In the genomic region with DNA sequence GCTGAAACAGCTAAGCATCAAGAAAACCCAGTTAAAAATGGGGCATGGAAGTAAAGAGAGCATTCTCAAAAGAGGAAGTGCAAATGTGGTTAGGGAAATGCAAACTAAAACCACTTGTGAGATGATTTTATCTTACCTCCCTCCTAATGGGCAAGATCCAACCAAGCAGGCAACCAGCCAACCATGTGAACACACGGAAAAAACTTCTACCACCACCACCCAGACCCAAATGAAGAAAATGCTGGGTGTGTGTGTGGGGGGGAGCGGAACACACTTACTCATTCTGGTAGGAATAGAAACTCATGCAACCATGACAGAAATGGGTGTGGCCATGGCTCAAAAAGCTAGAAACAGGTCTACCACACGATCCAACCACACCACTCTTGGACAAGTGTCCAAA, we compare ENCODE assay signal across 36 mouse cellular contexts. TPM values are rescaled to one million over a fixed set of nuclear protein-coding genes. Genes with fewer than 3 reads are reported as not detected.
DNase-seq lines count a peak whose midpoint lies in the region; ATAC-seq and TF ChIP-seq lines count a peak whose summit lies in the region.
"Had no signal": no experiment of that assay in that cellular context is flagged by ENCODE, and none has a peak within 500 bp of the region (broad histone marks: within the 10 kb centered on the region; RNA-seq: fewer than 3 reads in every experiment).

No protein-coding gene starts in this region.

- no peak overlapping the region for H3K4me3 ChIP-seq in MEL (ENCODE audit: control insufficient read depth in 1 of 2, insufficient read depth in 1 of 2, low read depth in 2 of 2, low read length in 2 of 2)
- H3K4me3 ChIP-seq: embryonic facial prominence, embryonic 10.5 days; embryonic facial prominence, embryonic 15.5 days; forebrain, embryonic 12.5 days; heart, adult 2 months; heart, embryonic 13.5 days; hindbrain, embryonic 10.5 days; hindbrain, embryonic 15.5 days; kidney, embryonic 15.5 days; midbrain, embryonic 13.5 days; neural tube, embryonic 13.5 days; stomach, embryonic 15.5 days had no signal

- H3K9ac ChIP-seq in MEL (ENCODE audit: control insufficient read depth, low read depth, low read length, poor library complexity, severe bottlenecking): no peak overlapping the region
- H3K9ac ChIP-seq: embryonic facial prominence, embryonic 15.5 days; forebrain, embryonic 12.5 days; heart, embryonic 13.5 days; hindbrain, embryonic 15.5 days; kidney, embryonic 15.5 days; liver, embryonic 14.5 days; midbrain, embryonic 13.5 days; neural tube, embryonic 13.5 days; stomach, embryonic 15.5 days had no signal

- H3K36me3 ChIP-seq in MEL (ENCODE audit: control insufficient read depth in 1 of 2, insufficient read depth in 2 of 2, low read length in 2 of 2): peaks cover 0 to 10% of the 10 kb centered on the region in 2 experiments; a peak in 2 of 4 replicates
- H3K36me3 ChIP-seq: embryonic facial prominence, embryonic 10.5 days; embryonic facial prominence, embryonic 15.5 days; forebrain, embryonic 12.5 days; heart, embryonic 13.5 days; hindbrain, embryonic 10.5 days; hindbrain, embryonic 15.5 days; kidney, embryonic 15.5 days; midbrain, embryonic 13.5 days; neural tube, embryonic 13.5 days; stomach, embryonic 15.5 days had no signal

- peaks cover 2 to 9% of the 10 kb centered on the region in 2 experiments for H3K4me1 ChIP-seq in MEL (ENCODE audit: control insufficient read depth in 1 of 2, insufficient read depth in 2 of 2, low read length in 2 of 2)
- H3K4me1 ChIP-seq: embryonic facial prominence, embryonic 10.5 days; embryonic facial prominence, embryonic 15.5 days; forebrain, embryonic 12.5 days; heart, embryonic 13.5 days; hindbrain, embryonic 10.5 days; kidney, embryonic 15.5 days; midbrain, embryonic 13.5 days; neural tube, embryonic 13.5 days; stomach, embryonic 15.5 days had no signal

- TF ChIP-seq EP300 in MEL (IDR thresholded peaks at IDR 0.05; ENCODE audit: low read depth in 1 of 2, low read length in 2 of 2): peak; percentile 67 to 91

- DNase-seq in spleen, postnatal 36 days (ENCODE audit: low spot score in 2 of 2): peak; percentile 8 to 22
- DNase-seq in spleen, postnatal 10 days (ENCODE audit: low spot score in 2 of 2): no peak
- DNase-seq in MEL (ENCODE audit: low read depth, low spot score) (peak; percentile 86), adipocyte (ENCODE audit: low spot score) (no peak)
- no peak for DNase-seq in urinary bladder, postnatal 4 days (ENCODE audit: low spot score in 2 of 2)
- no peak for DNase-seq in cerebellum, adult 9-10 months
- no peak for DNase-seq in frontal cortex, postnatal 10 days (ENCODE audit: low spot score in 2 of 2)
- DNase-seq: adrenal gland, postnatal 25 days; cerebellum, adult 18-20 months; cerebellum, postnatal 14 days; gastrocnemius, postnatal 25 days; heart, adult 2 months; heart, postnatal 10 days; kidney, adult 18-20 months; layer of hippocampus, postnatal 36 days; liver; lung, adult 2 months; lung, postnatal 10 days; right cerebral cortex, postnatal 4 days had no signal

- no peaks in the 10 kb centered on the region for H3K27me3 ChIP-seq in MEL (ENCODE audit: control insufficient read depth in 1 of 2, insufficient read depth in 2 of 2, low read length in 2 of 2)
- H3K27me3 ChIP-seq: forebrain, embryonic 12.5 days; heart, embryonic 13.5 days; hindbrain, embryonic 15.5 days; kidney, embryonic 15.5 days; midbrain, embryonic 13.5 days; neural tube, embryonic 13.5 days; stomach, embryonic 15.5 days had no signal

- peak; percentile 87 for ATAC-seq in granulocyte monocyte progenitor cell, adult 5-6 weeks (replicated peaks; ENCODE audit: poor library complexity, severe bottlenecking)
- ATAC-seq: midbrain, embryonic 13.5 days had no signal

- H3K9me3 ChIP-seq in MEL (replicated peaks; ENCODE audit: insufficient read depth, low read length): no peaks in the 10 kb centered on the region
- H3K9me3 ChIP-seq: embryonic facial prominence, embryonic 10.5 days; embryonic facial prominence, embryonic 15.5 days; forebrain, embryonic 12.5 days; heart, embryonic 13.5 days; hindbrain, embryonic 10.5 days; hindbrain, embryonic 15.5 days; kidney, embryonic 15.5 days; midbrain, embryonic 13.5 days; neural tube, embryonic 13.5 days; stomach, embryonic 15.5 days had no signal

- H3K79me2 ChIP-seq in MEL (ENCODE audit: control insufficient read depth, insufficient read depth, low read length, poor library complexity): no peaks in the 10 kb centered on the region

- no peak for TF ChIP-seq CTCF in MEL (IDR thresholded peaks at IDR 0.05 in 2 of 3, conservative IDR thresholded peaks at IDR 0.05 in 1 of 3; ENCODE audit: control insufficient read depth in 1 of 3, insufficient read depth in 1 of 3, low read depth in 2 of 3, low read length in 3 of 3, poor library complexity in 1 of 3, severe bottlenecking in 1 of 3)

- no peak for TF ChIP-seq POLR2A in MEL (IDR thresholded peaks at IDR 0.05; ENCODE audit: control insufficient read depth in 1 of 2, insufficient read depth in 1 of 2, low read depth in 1 of 2, low read length in 2 of 2, poor library complexity in 1 of 2)

- TF ChIP-seq RAD21 in MEL (IDR thresholded peaks at IDR 0.05; ENCODE audit: low read depth, low read length): no peak

- H3K27ac ChIP-seq in MEL (ENCODE audit: control insufficient read depth, low read depth, low read length): peak overlapping the region; percentile 29; the same call in 1 of the 2 replicates
- H3K27ac ChIP-seq: embryonic facial prominence, embryonic 10.5 days; embryonic facial prominence, embryonic 15.5 days; forebrain, embryonic 12.5 days; heart, adult 2 months; heart, embryonic 13.5 days; hindbrain, embryonic 10.5 days; hindbrain, embryonic 15.5 days; kidney, embryonic 15.5 days; liver, embryonic 14.5 days; midbrain, embryonic 13.5 days; neural tube, embryonic 13.5 days; stomach, embryonic 15.5 days had no signal

TF ChIP-seq in MEL, 35 proteins besides CTCF, POLR2A, EP300 and RAD21 (continues in another document):
- peak; percentile 63; the same call in 1 of the 2 replicates for TF ChIP-seq MYC (IDR thresholded peaks at IDR 0.05; ENCODE audit: low read depth, low read length)
- no peak for TF ChIP-seq ZMIZ1 (IDR thresholded peaks at IDR 0.05; ENCODE audit: low read depth, low read length)
- TF ChIP-seq UBTF (IDR thresholded peaks at IDR 0.05; ENCODE audit: borderline replicate concordance, insufficient read depth, low read depth, low read length): no peak
- TF ChIP-seq ETS1 (IDR thresholded peaks at IDR 0.05; ENCODE audit: low read depth, low read length): peak; percentile 74
- TF ChIP-seq E2F4 (IDR thresholded peaks at IDR 0.05; ENCODE audit: borderline replicate concordance, low read depth, low read length): no peak
- no peak for TF ChIP-seq ZC3H11A (IDR thresholded peaks at IDR 0.05; ENCODE audit: low read depth, low read length)
- TF ChIP-seq JUND (IDR thresholded peaks at IDR 0.05; ENCODE audit: low read depth, low read length): no peak
- TF ChIP-seq CHD1 (IDR thresholded peaks at IDR 0.05; ENCODE audit: low read depth, low read length): no peak
- TF ChIP-seq CHD2 (IDR thresholded peaks at IDR 0.05; ENCODE audit: low read length): no peak
- no peak for TF ChIP-seq USF2 (IDR thresholded peaks at IDR 0.05; ENCODE audit: borderline replicate concordance in 1 of 2, insufficient read depth in 1 of 2, low read depth in 1 of 2, low read length in 2 of 2)
- no peak for TF ChIP-seq MAZ (IDR thresholded peaks at IDR 0.05; ENCODE audit: low read depth, low read length)
- no peak for TF ChIP-seq POLR2AphosphoS2 (IDR thresholded peaks at IDR 0.05; ENCODE audit: low read length)
- TF ChIP-seq BHLHE40 (IDR thresholded peaks at IDR 0.05; ENCODE audit: borderline replicate concordance, low read depth, low read length): peak; percentile 25; the same call in 1 of the 2 replicates
- TF ChIP-seq RCOR1 (IDR thresholded peaks at IDR 0.05; ENCODE audit: low read depth, low read length): peak; percentile 74
- TF ChIP-seq MXI1 (IDR thresholded peaks at IDR 0.05; ENCODE audit: low read depth, low read length): peak; percentile 71
- TF ChIP-seq USF1 (IDR thresholded peaks at IDR 0.05; ENCODE audit: low read depth, low read length): peak; percentile 33; the same call in 1 of the 2 replicates
- no peak for TF ChIP-seq TBP (IDR thresholded peaks at IDR 0.05; ENCODE audit: low read depth, low read length)
- no peak for TF ChIP-seq HCFC1 (IDR thresholded peaks at IDR 0.05; ENCODE audit: low read depth, low read length)
- peak; percentile 75 for TF ChIP-seq GATA1 (IDR thresholded peaks at IDR 0.05; ENCODE audit: low read depth, low read length)
- no peak for TF ChIP-seq NELFE (IDR thresholded peaks at IDR 0.05; ENCODE audit: low read depth, low read length)
- TF ChIP-seq MYB (IDR thresholded peaks at IDR 0.05; ENCODE audit: low read depth, low read length): no peak
- peak; percentile 49; the same call in 1 of the 2 replicates for TF ChIP-seq SIN3A (IDR thresholded peaks at IDR 0.05; ENCODE audit: low read length)
- TF ChIP-seq GABPA (IDR thresholded peaks at IDR 0.05; ENCODE audit: low read depth, low read length): no peak
- TF ChIP-seq TAL1 (IDR thresholded peaks at IDR 0.05; ENCODE audit: low read length): no peak
- no peak; the same call in 1 of the 2 replicates for TF ChIP-seq SMC3 (IDR thresholded peaks at IDR 0.05; ENCODE audit: low read depth, low read length)
- TF ChIP-seq NRF1 (IDR thresholded peaks at IDR 0.05; ENCODE audit: insufficient read depth, low read depth, low read length, poor library complexity, severe bottlenecking): no peak
- TF ChIP-seq TCF12 (IDR thresholded peaks at IDR 0.05; ENCODE audit: low read depth, low read length): no peak
- TF ChIP-seq POLR2AphosphoS5 (IDR thresholded peaks at IDR 0.05; ENCODE audit: borderline replicate concordance, low read depth, low read length): no peak
- TF ChIP-seq MAFK (IDR thresholded peaks at IDR 0.05; ENCODE audit: borderline replicate concordance, low read depth, low read length): no peak
- no peak for TF ChIP-seq KAT2A (conservative IDR thresholded peaks at IDR 0.05; ENCODE audit: low read depth, low read length)
- peak; percentile 18; the same call in 1 of the 2 replicates for TF ChIP-seq ELF1 (IDR thresholded peaks at IDR 0.05; ENCODE audit: low read depth, low read length)
- no peak for TF ChIP-seq MEF2A (IDR thresholded peaks at IDR 0.05; ENCODE audit: extremely low read depth, insufficient replicate concordance, low read depth, low read length, poor library complexity, severe bottlenecking)
- TF ChIP-seq ZNF384 (IDR thresholded peaks at IDR 0.05; ENCODE audit: low read depth, low read length): 0 out of 2 replicates have a peak, but pooled peaks have one; percentile 13

RNA-seq across cellular contexts. Expression of a gene that starts 12.4 kb away (rescaled TPM):
- not detected in 2 replicates for total RNA-seq in MEL (2012; rRNA removed)
- not detected for polyA plus RNA-seq in MEL (2012; ENCODE audit: insufficient read depth in 1 of 2, insufficient read length in 2 of 2, low read depth in 1 of 2, low replicate concordance in 2 of 2, missing spikeins in 1 of 2)
- not detected in 2 replicates for total RNA-seq in granulocyte monocyte progenitor cell, adult 5-6 weeks (2014; fragmentation: Nextera tagmentation)
- not detected in 2 replicates for total RNA-seq in granulocyte monocyte progenitor cell, adult 5-6 weeks (2017)
- total RNA-seq: gastrocnemius, postnatal 25 days; heart, adult 2 months; heart, postnatal 10 days had no signal
- polyA plus RNA-seq: C2C12; heart, adult 2 months; hindbrain, embryonic 10.5 days; kidney, embryonic 15.5 days; large intestine, adult 2 months; limb, embryonic 11.5 days; liver, embryonic 14.5 days; lung, adult 2 months; spleen, adult 2 months; urinary bladder, adult 2 months had no signal

Comparison
In these comparisons a context has a peak if more than half of its experiments do, and no peak if none do; other contexts are left out.
1. DNase-seq: peak in spleen, postnatal 36 days (2 of 2) and MEL (single experiment); none in spleen, postnatal 10 days (0 of 2), adipocyte (single experiment), urinary bladder, postnatal 4 days (0 of 2), cerebellum, adult 9-10 months (single experiment) and frontal cortex, postnatal 10 days (0 of 2).